Mouse (Mus musculus) liver, postnatal 0 days (tissue): ENCODE results near the gene Elk3. TPM values are rescaled to one million over a fixed set of nuclear protein-coding genes. Genes with fewer than 3 reads are reported as not detected.

Source experiments
- ATAC-seq: fragments of 200-750 bp; cut with Nextera tagmentation; 2 replicates; pipeline ENCODE4 v1.8.0; 2017; ENCODE audit warnings: mild to moderate bottlenecking, moderate library complexity
- DNase-seq: peaks from one replicate; pipeline ENCODE4 v3.0.0-alpha.2; 2016
- H3K27ac ChIP-seq: fragments of 300-500 bp; sonication (generic); 2 replicates; pipeline ENCODE4 v1.5.1; 2014; ENCODE audit warnings: antibody characterized with exemption, moderate library complexity, mild to moderate bottlenecking, low read depth
- H3K27me3 ChIP-seq: fragments of 300-500 bp; sonication (generic); 2 replicates; pipeline ENCODE4 v1.6.1; 2014; ENCODE audit warnings: low read length, control low read depth, mixed read lengths; ENCODE audit not compliant: insufficient read depth
- H3K36me3 ChIP-seq: fragments of 300-500 bp; sonication (generic); replicated peaks from 2 replicates; pipeline ENCODE4 v1.6.1; 2014; ENCODE audit warnings: mild to moderate bottlenecking, control low read depth, low read length, moderate library complexity, mixed read lengths; ENCODE audit not compliant: insufficient read depth
- H3K4me1 ChIP-seq: fragments of 300-500 bp; sonication (generic); 2 replicates; pipeline ENCODE4 v1.6.1; 2014; ENCODE audit warnings: antibody characterized with exemption, mild to moderate bottlenecking, control low read depth; ENCODE audit not compliant: insufficient read depth
- H3K4me2 ChIP-seq: fragments of 300-500 bp; sonication (generic); 2 replicates; pipeline ENCODE4 v1.6.1; 2014; ENCODE audit warnings: low read depth, mild to moderate bottlenecking, low read length, moderate library complexity, mixed read lengths
- H3K4me3 ChIP-seq: fragments of 300-500 bp; sonication (generic); 2 replicates; pipeline ENCODE4 v1.5.1; 2014; ENCODE audit warnings: low read depth, low read length
- H3K9ac ChIP-seq: fragments of 300-500 bp; sonication (generic); replicated peaks from 2 replicates; pipeline ENCODE4 v1.6.1; 2014; ENCODE audit warnings: mild to moderate bottlenecking, moderate library complexity
- H3K9me3 ChIP-seq: fragments of 300-500 bp; sonication (generic); 2 replicates; pipeline ENCODE4 v1.6.1; 2016; ENCODE audit warnings: mild to moderate bottlenecking, control low read depth, low read length, mixed read lengths
- CTCF ChIP-seq: sonication (generic); IDR thresholded peaks from 2 replicates; pipeline ENCODE4 v1.5.1; 2016; ENCODE audit warnings: antibody characterized with exemption, low read depth
- EP300 ChIP-seq: IDR thresholded peaks from 2 replicates; pipeline ENCODE4 v1.6.1; 2016; ENCODE audit warnings: antibody characterized with exemption, low read depth, mild to moderate bottlenecking
- WGBS: fragments of 180-500 bp; shearing (Covaris S2); extraction: QIAGEN DNeasy Blood & Tissue Kit; methylation state at CpG from one replicate; pipeline ENCODE4 v1.1.7; 2014; ENCODE audit not compliant: insufficient replicate concordance; 5-methylcytosine and 5-hydroxymethylcytosine counted together
- polyA plus RNA-seq: library from polyadenylated mRNA; unstranded; fragments of >200 nt; fragmentation: Nextera tagmentation; extraction: Ambion mirVana; gene quantifications from 2 replicates; pipeline ENCODE4 v1.2.1, GENCODE M21; 2015

Elk3 gene
- polyA plus RNA-seq, 1 experiment from 2014 or later = 7.9 TPM

GRCm38 (mm10) chr10:93269744-93270143 is 41.2 kb downstream of the Elk3 start:
- no peak overlapping the region for H3K27ac ChIP-seq
- TF ChIP-seq CTCF (no peak), EP300 (no peak)
- no peak overlapping the region for H3K4me2 ChIP-seq
- no peak overlapping the region for H3K9ac ChIP-seq
- 52% methylated on average over 4 of the region's 4 CpGs for WGBS
- no peak overlapping the region for H3K4me3 ChIP-seq
- no peaks in the 10 kb centered on the region; the same call in 1 of the 2 replicates for H3K36me3 ChIP-seq
- no peak for DNase-seq
- 0 out of 2 replicates have a peak, but pooled peaks cover 5% of the 10 kb centered on the region for H3K4me1 ChIP-seq
- no peaks in the 10 kb centered on the region for H3K27me3 ChIP-seq
- ATAC-seq = no peak
- no peaks in the 10 kb centered on the region for H3K9me3 ChIP-seq

- no peak overlapping the region for H3K27ac ChIP-seq
- peaks cover 7% of the 10 kb centered on the region; the same call in 1 of the 2 replicates for H3K36me3 ChIP-seq
- ATAC-seq = no peak
- WGBS = 68% methylated on average over 3 of the region's 3 CpGs
- no peak for DNase-seq
- H3K9me3 ChIP-seq = no peaks in the 10 kb centered on the region
- no peak overlapping the region for H3K4me3 ChIP-seq
- no peaks in the 10 kb centered on the region for H3K27me3 ChIP-seq
- no peak overlapping the region for H3K4me2 ChIP-seq
- TF ChIP-seq EP300 = no peak
- TF ChIP-seq CTCF = no peak
- H3K4me1 ChIP-seq = peaks cover 5% of the 10 kb centered on the region; the same call in 1 of the 2 replicates
- no peak overlapping the region for H3K9ac ChIP-seq
These were observed 42.6 kb downstream of the Elk3 start for GRCm38 (mm10) chr10:93268339-93268738.

- Histone ChIP-seq H3K4me3 (no peak overlapping the region), H3K27me3 (no peaks in the 10 kb centered on the region), H3K4me2 (no peak overlapping the region), H3K36me3 (peaks cover 8% of the 10 kb centered on the region; the same call in 1 of the 2 replicates), H3K27ac (no peak overlapping the region), H3K9me3 (no peaks in the 10 kb centered on the region), H3K4me1 (peaks cover 5% of the 10 kb centered on the region; the same call in 1 of the 2 replicates), H3K9ac (no peak overlapping the region)
- WGBS = 78% methylated on average over 5 of the region's 5 CpGs
- no peak for ATAC-seq
- DNase-seq = no peak
- no peak for TF ChIP-seq CTCF
These were observed 43.4 kb downstream of the Elk3 start for GRCm38 (mm10) chr10:93267509-93267908.

- no peak for ATAC-seq
- Histone ChIP-seq H3K36me3 (peaks cover 8% of the 10 kb centered on the region; the same call in 1 of the 2 replicates), H3K27me3 (no peaks in the 10 kb centered on the region), H3K4me3 (no peak overlapping the region), H3K9ac (no peak overlapping the region), H3K27ac (no peak overlapping the region), H3K9me3 (no peaks in the 10 kb centered on the region), H3K4me1 (peaks cover 12% of the 10 kb centered on the region), H3K4me2 (no peak overlapping the region)
- no peak for DNase-seq
- TF ChIP-seq CTCF = no peak
- TF ChIP-seq EP300 = no peak
- WGBS = 88% methylated on average over 7 of the region's 7 CpGs
These were observed 44.4 kb downstream of the Elk3 start for GRCm38 (mm10) chr10:93266521-93266920.

GRCm38 (mm10) chr10:93265833-93266232 is 45.1 kb downstream of the Elk3 start:
- H3K27me3 ChIP-seq = no peaks in the 10 kb centered on the region
- DNase-seq (no peak), ATAC-seq (no peak)
- H3K4me1 ChIP-seq = peaks cover 13% of the 10 kb centered on the region
- no peak overlapping the region for H3K27ac ChIP-seq
- H3K4me3 ChIP-seq = no peak overlapping the region
- H3K4me2 ChIP-seq = no peak overlapping the region
- WGBS = 81% methylated on average over 9 of the region's 9 CpGs
- peaks cover 8% of the 10 kb centered on the region; the same call in 1 of the 2 replicates for H3K36me3 ChIP-seq
- no peak overlapping the region for H3K9ac ChIP-seq
- H3K9me3 ChIP-seq = no peaks in the 10 kb centered on the region
- TF ChIP-seq CTCF = no peak
- TF ChIP-seq EP300 = no peak

GRCm38 (mm10) chr10:93264001-93264400 is 46.9 kb downstream of the Elk3 start:
- Histone ChIP-seq H3K4me3 (no peak overlapping the region), H3K9ac (no peak overlapping the region), H3K4me2 (no peak overlapping the region), H3K27ac (no peak overlapping the region), H3K36me3 (peaks cover 8% of the 10 kb centered on the region; the same call in 1 of the 2 replicates), H3K27me3 (no peaks in the 10 kb centered on the region), H3K4me1 (peaks cover 13% of the 10 kb centered on the region), H3K9me3 (no peaks in the 10 kb centered on the region)
- no peak for DNase-seq
- TF ChIP-seq EP300 (no peak), CTCF (no peak)
- 79% methylated on average over 5 of the region's 5 CpGs for WGBS
- no peak for ATAC-seq

- Histone ChIP-seq H3K4me3 (no peak overlapping the region), H3K9me3 (no peaks in the 10 kb centered on the region), H3K36me3 (peaks cover 8% of the 10 kb centered on the region; the same call in 1 of the 2 replicates), H3K27ac (no peak overlapping the region), H3K4me2 (no peak overlapping the region), H3K4me1 (peaks cover 13% of the 10 kb centered on the region), H3K27me3 (no peaks in the 10 kb centered on the region), H3K9ac (no peak overlapping the region)
- 82% methylated on average over 8 of the region's 8 CpGs for WGBS
- ATAC-seq = no peak
- DNase-seq = no peak
- TF ChIP-seq EP300 (no peak), CTCF (no peak)
These were observed 47.5 kb downstream of the Elk3 start for GRCm38 (mm10) chr10:93263431-93263830.
